Mouse (Mus musculus) CH12.LX (cell line): ENCODE measurements around the gene Tcl1b2.

ENCODE experiments used
- E2F4 ChIP-seq: IDR thresholded peaks from 2 replicates; pipeline ENCODE4 v1.6.1; 2011; ENCODE audit warnings: low read depth, low read length, improper control_type of control experiment; ENCODE audit not compliant: insufficient replicate concordance
- HCFC1 ChIP-seq: IDR thresholded peaks from 2 replicates; pipeline ENCODE4 v1.6.1; 2012; ENCODE audit warnings: low read depth, mild to moderate bottlenecking, inconsistent platforms, low read length, improper control_type of control experiment
- MXI1 ChIP-seq: IDR thresholded peaks from 2 replicates; pipeline ENCODE4 v1.6.1; 2011; ENCODE audit warnings: mild to moderate bottlenecking, low read depth, low read length, improper control_type of control experiment
- POLR2A ChIP-seq: IDR thresholded peaks from 2 replicates; pipeline ENCODE4 v1.6.1; 2011; ENCODE audit warnings: low read depth, mild to moderate bottlenecking, improper control_type of control experiment, low read length
- POLR2AphosphoS2 ChIP-seq: IDR thresholded peaks from 2 replicates; pipeline ENCODE4 v1.6.1; 2011; ENCODE audit warnings: low read depth, low read length, improper control_type of control experiment
- RCOR1 ChIP-seq: conservative IDR thresholded peaks from 2 replicates; pipeline ENCODE4 v1.6.1; 2012; ENCODE audit warnings: low read depth, mild to moderate bottlenecking, inconsistent platforms, low read length, improper control_type of control experiment
- TBP ChIP-seq: conservative IDR thresholded peaks from 2 replicates; pipeline ENCODE4 v1.6.1; 2011; ENCODE audit warnings: low read depth, low read length, improper control_type of control experiment
- USF1 ChIP-seq: IDR thresholded peaks from 2 replicates; pipeline ENCODE4 v1.6.1; 2014; ENCODE audit warnings: low read depth, mild to moderate bottlenecking, inconsistent platforms, low read length, improper control_type of control experiment

DNA sequence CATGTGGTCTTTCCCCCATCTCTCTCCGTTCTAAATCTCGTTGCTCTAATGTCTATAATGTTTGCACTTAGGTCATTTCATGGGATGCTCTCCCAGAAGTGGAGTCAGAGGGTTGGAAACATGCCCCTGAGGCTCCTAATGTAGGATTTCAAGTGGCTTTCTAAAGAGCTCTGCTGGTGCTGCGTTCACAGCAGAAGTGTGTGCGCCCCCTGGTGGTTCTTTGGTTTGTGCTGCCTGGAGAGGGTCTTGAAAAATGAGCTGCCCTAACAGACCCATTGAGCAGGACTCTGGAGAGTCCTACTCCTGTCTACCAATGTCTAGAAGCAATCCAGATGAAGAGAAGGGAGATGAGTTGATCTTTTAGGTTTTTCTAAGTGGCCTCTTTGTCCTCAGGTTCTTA lies 41.8 kb upstream of the Tcl1b2 start:
- no peak for TF ChIP-seq TBP
- no peak for TF ChIP-seq POLR2A
- TF ChIP-seq HCFC1, result no peak
- no peak for TF ChIP-seq E2F4
- TF ChIP-seq USF1, result no peak
- no peak for TF ChIP-seq MXI1
- no peak for TF ChIP-seq RCOR1
- TF ChIP-seq POLR2AphosphoS2, result no peak
